Mouse (Mus musculus) cortical plate, adult 2 months (tissue): Measurements from ENCODE around the gene Tex44. TPM values are rescaled to one million over a fixed set of nuclear protein-coding genes. Genes with fewer than 3 reads are reported as not detected.
A peak's percentile ranks its signal among the peaks of the same experiment; 100 is the strongest.

Source experiments
- H3K27ac ChIP-seq: fragments of 200-500 bp; 2 replicates; pipeline ENCODE4 v1.5.1; 2012; ENCODE audit warnings: low read length, control low read depth, inconsistent platforms; ENCODE audit not compliant: insufficient read depth
- H3K4me1 ChIP-seq: fragments of 200-500 bp; 2 replicates; pipeline ENCODE4 v1.6.1; 2011; ENCODE audit warnings: low read length; ENCODE audit not compliant: control insufficient read depth, insufficient read depth
- H3K4me3 ChIP-seq: fragments of 200-500 bp; 2 replicates; pipeline ENCODE4 v1.5.1; 2011; ENCODE audit warnings: mild to moderate bottlenecking, low read length, control low read depth; ENCODE audit not compliant: insufficient read depth
- CTCF ChIP-seq: fragments of 200-500 bp; IDR thresholded peaks from 2 replicates; pipeline ENCODE4 v1.5.1; 2011; ENCODE audit warnings: mild to moderate bottlenecking, control low read depth, low read length; ENCODE audit not compliant: insufficient read depth; ENCODE audit errors: extremely low read depth
- POLR2A ChIP-seq: fragments of 200-500 bp; IDR thresholded peaks from 2 replicates; pipeline ENCODE4 v1.6.1; 2011; ENCODE audit warnings: mild to moderate bottlenecking, low read length, control low read depth; ENCODE audit not compliant: insufficient read depth; ENCODE audit errors: extremely low read depth
- polyA plus RNA-seq: library from polyadenylated mRNA; depleted of rRNA; stranded (reverse); fragments of >200 nt; gene quantifications from 2 replicates; pipeline ENCODE4 v1.2.3, GENCODE M21; 2012

Tex44 gene
- polyA plus RNA-seq, 1 experiment, result not detected

- peak; percentile 87 for TF ChIP-seq POLR2A
- TF ChIP-seq CTCF, result no peak
- Histone ChIP-seq H3K27ac (peak overlapping the region; percentile 93), H3K4me1 (peaks cover 14% of the 10 kb centered on the region), H3K4me3 (no peak overlapping the region)
These were observed 8.5 kb downstream of the Tex44 start for GRCm38 (mm10) chr1:86434439-86435201.

GRCm38 (mm10) chr1:86435302-86435821, 9.2 kb downstream of the Tex44 start:
- Histone ChIP-seq H3K27ac (peak overlapping the region; percentile 93), H3K4me3 (no peak overlapping the region), H3K4me1 (peaks cover 14% of the 10 kb centered on the region)
- no peak for TF ChIP-seq CTCF
- TF ChIP-seq POLR2A, result peak; percentile 50; the same call in 1 of the 2 replicates

- H3K4me1 ChIP-seq, result peaks cover 14% of the 10 kb centered on the region
- H3K27ac ChIP-seq, result no peak overlapping the region
- TF ChIP-seq CTCF (no peak), POLR2A (no peak)
- no peak overlapping the region for H3K4me3 ChIP-seq
These were observed 11.3 kb downstream of the Tex44 start for GRCm38 (mm10) chr1:86437219-86438013.

- Histone ChIP-seq H3K4me1 (peaks cover 15% of the 10 kb centered on the region), H3K4me3 (no peak overlapping the region), H3K27ac (no peak overlapping the region)
- TF ChIP-seq CTCF (no peak), POLR2A (no peak)
These were observed 11.8 kb downstream of the Tex44 start for GRCm38 (mm10) chr1:86438014-86438319.

GRCm38 (mm10) chr1:86438501-86438900, 12.4 kb downstream of the Tex44 start:
- Histone ChIP-seq H3K4me3 (no peak overlapping the region), H3K27ac (no peak overlapping the region), H3K4me1 (peaks cover 14% of the 10 kb centered on the region)
- no peak for TF ChIP-seq POLR2A
- TF ChIP-seq CTCF, result peak; percentile 43; the same call in 1 of the 2 replicates

- TF ChIP-seq POLR2A (no peak), CTCF (no peak)
- peaks cover 12% of the 10 kb centered on the region for H3K4me1 ChIP-seq
These were observed 13.5 kb downstream of the Tex44 start for GRCm38 (mm10) chr1:86439487-86440170.

GRCm38 (mm10) chr1:86440171-86440886, 14.2 kb downstream of the Tex44 start:
- Histone ChIP-seq H3K4me1 (peaks cover 6% of the 10 kb centered on the region), H3K4me3 (no peak overlapping the region), H3K27ac (no peak overlapping the region; the same call in 1 of the 2 replicates)
- TF ChIP-seq POLR2A, result no peak
- peak; percentile 95 for TF ChIP-seq CTCF

More at GRCm38 (mm10) chr1:86439487-86440170, 13.5 kb downstream of the Tex44 start:
- Histone ChIP-seq H3K4me3 (no peak overlapping the region), H3K27ac (no peak overlapping the region)

- Histone ChIP-seq H3K4me3 (peak overlapping the region; percentile 39), H3K27ac (peak overlapping the region; percentile 100), H3K4me1 (0 out of 2 replicates have a peak, but pooled peaks cover 2% of the 10 kb centered on the region)
- TF ChIP-seq POLR2A (no peak), CTCF (no peak)
These were observed 15.0 kb downstream of the Tex44 start for GRCm38 (mm10) chr1:86440887-86441723.
